Mouse (Mus musculus) activated CD4-positive, CD25-positive, alpha-beta regulatory T cell (primary cell): ENCODE data around the gene Hypk. TPM values are rescaled to one million over a fixed set of nuclear protein-coding genes. Genes with fewer than 3 reads are reported as not detected.

Experiments
- polyA plus RNA-seq, 2 experiments: library from polyadenylated mRNA; unstranded; fragments of 100-300 nt; shearing (Covaris generic); gene quantifications; one replicate each; pipeline ENCODE4 v1.2.1; 2017

Gene Hypk
- polyA plus RNA-seq = 100 to 1,000 TPM; 160 to 176 TPM

GRCm38 (mm10) chr2:121452990-121453389, at the start of gene Hypk:
TSS of gene Hypk (plus strand) at chr2:121453290.

GRCm38 (mm10) chr2:121413387-121414042, 39.6 kb upstream of the Hypk start, which contains the start of the genes Pdia3 and Catsper2:
TSS of gene Pdia3 (plus strand) at chr2:121413775.
TSS of gene Catsper2 (minus strand) at chr2:121413792.

GRCm38 (mm10) chr2:121444178-121444577, 8.9 kb upstream of the Hypk start, which contains the start of gene Ell3:
TSS of gene Ell3 (minus strand) at chr2:121444278.

GRCm38 (mm10) chr2:121448739-121449535, 4.2 kb upstream of the Hypk start, which contains the start of gene Serf2:
TSS of gene Serf2 (plus strand) at chr2:121449195.

GRCm38 (mm10) chr2:121456692-121457642, 3.9 kb downstream of the Hypk start, which contains the start of gene Serinc4:
TSS of gene Serinc4 (minus strand) at chr2:121456781.

GRCm38 (mm10) chr2:121473301-121474179, 20.4 kb downstream of the Hypk start, which contains the start of gene Mfap1b:
TSS of gene Mfap1b (minus strand) at chr2:121474067.

GRCm38 (mm10) chr2:121505942-121506882, 53.1 kb downstream of the Hypk start, which contains the start of the genes Mfap1a and Wdr76:
TSS of gene Mfap1a (minus strand) at chr2:121506665.
TSS of gene Wdr76 (plus strand) at chr2:121506723.

Other genes starting within 250 kb of the Hypk start
- gene Trp53bp1, start 181.9 kb upstream of the Hypk start, polyA plus RNA-seq = 10 to 100 TPM; 28.1 to 45.6 TPM
- under 1 TPM; 0.01 to 0.14 TPM for gene Map1a, start 163.7 kb upstream of the Hypk start, polyA plus RNA-seq
- gene Ppip5k1, start 97.9 kb upstream of the Hypk start, polyA plus RNA-seq = 10 to 100 TPM in 1 of 2 experiments, 1 to 10 TPM in 1; 8.9 to 11.3 TPM
- under 1 TPM in 1 of 2 experiments, not detected in 1; 0.27 TPM for gene Ckmt1, start 95.6 kb upstream of the Hypk start, polyA plus RNA-seq
- under 1 TPM; 0.07 to 0.12 TPM for gene Strc, start 66.1 kb upstream of the Hypk start, polyA plus RNA-seq
- 100 to 1,000 TPM; 589 to 791 TPM for gene Pdia3, start 39.5 kb upstream of the Hypk start, polyA plus RNA-seq
- gene Catsper2, start 39.5 kb upstream of the Hypk start, polyA plus RNA-seq = 1 to 10 TPM; 2.6 to 2.8 TPM
- 1 to 10 TPM in 1 of 2 experiments, under 1 TPM in 1; 0.66 to 1.2 TPM for gene Ell3, start 9.0 kb upstream of the Hypk start, polyA plus RNA-seq
- 100 to 1,000 TPM; 488 to 517 TPM for gene Serf2, start 4.1 kb upstream of the Hypk start, polyA plus RNA-seq
- 1 to 10 TPM in 1 of 2 experiments, under 1 TPM in 1; 0.33 to 1.2 TPM for gene Serinc4, start 3.5 kb downstream of the Hypk start, polyA plus RNA-seq
- 10 to 100 TPM; 80.2 to 85.9 TPM for gene Mfap1b, start 20.8 kb downstream of the Hypk start, polyA plus RNA-seq
- gene Mfap1a, start 53.4 kb downstream of the Hypk start, polyA plus RNA-seq = 10 to 100 TPM; 29.0 to 30.1 TPM
- gene Wdr76, start 53.4 kb downstream of the Hypk start, polyA plus RNA-seq = 1 to 10 TPM; 7.2 to 9.3 TPM